Mouse (Mus musculus) thymus, adult 2 months (tissue): ENCODE data around the gene Qrsl1.

Experiments used
- CTCF ChIP-seq: fragments of 200-500 bp; IDR thresholded peaks from 2 replicates; pipeline ENCODE4 v1.5.1; 2012; ENCODE audit warnings: mild to moderate bottlenecking, control low read depth, low read length, moderate library complexity, borderline replicate concordance; ENCODE audit not compliant: control insufficient read depth, poor library complexity, insufficient read depth; ENCODE audit errors: extremely low read depth
- POLR2A ChIP-seq: fragments of 200-500 bp; IDR thresholded peaks from 2 replicates; pipeline ENCODE4 v1.6.1; 2012; ENCODE audit warnings: mild to moderate bottlenecking, low read length, control low read depth, moderate library complexity; ENCODE audit not compliant: control insufficient read depth, poor library complexity, insufficient read depth; ENCODE audit errors: extremely low read depth

GRCm38 (mm10) chr10:43870752-43871151 is 30.8 kb downstream of the Qrsl1 start:
- TF ChIP-seq POLR2A = no peak
- TF ChIP-seq CTCF = peak; percentile 65; the same call in 1 of the 2 replicates
